Mouse (Mus musculus) kidney, postnatal 36 days (tissue): ENCODE results near the gene Gtf3c2.

Source experiments
- DNase-seq, 2 experiments: peaks; one replicate each; pipeline ENCODE4 v3.0.0; 2021 to 2022; ENCODE audit warnings: mixed read lengths in 2 of 2

The Gtf3c2 gene

GRCm38 (mm10) chr5:31197072-31197471, 17.1 kb upstream of the Gtf3c2 start:
- no peak for DNase-seq

GRCm38 (mm10) chr5:31196207-31196606, 16.3 kb upstream of the Gtf3c2 start:
- no peak for DNase-seq

- no peak for DNase-seq
These were observed 15.7 kb upstream of the Gtf3c2 start for GRCm38 (mm10) chr5:31195671-31196070.

- no peak for DNase-seq
These were observed 14.8 kb upstream of the Gtf3c2 start for GRCm38 (mm10) chr5:31194486-31195485.

- no peak for DNase-seq
These were observed 13.8 kb upstream of the Gtf3c2 start for GRCm38 (mm10) chr5:31193631-31194281.

- peak; percentile 99 to 100 for DNase-seq
These were observed 13.1 kb upstream of the Gtf3c2 start, which contains the start of the genes Snx17 and Eif2b4 for GRCm38 (mm10) chr5:31192939-31193630. Gene Snx17 (plus strand): TSS chr5:31193227. Gene Eif2b4 (minus strand): TSS chr5:31193430.

GRCm38 (mm10) chr5:31192045-31192938, 12.3 kb upstream of the Gtf3c2 start:
- peak; percentile 82 to 86 for DNase-seq

- no peak for DNase-seq
These were observed 10.3 kb upstream of the Gtf3c2 start for GRCm38 (mm10) chr5:31190201-31190600.

- DNase-seq: no peak
These were observed 8.4 kb upstream of the Gtf3c2 start for GRCm38 (mm10) chr5:31188223-31188840.

GRCm38 (mm10) chr5:31183678-31184077, 3.7 kb upstream of the Gtf3c2 start:
- DNase-seq: no peak

GRCm38 (mm10) chr5:31181183-31181770, 1.3 kb upstream of the Gtf3c2 start:
- no peak for DNase-seq

GRCm38 (mm10) chr5:31179301-31179765, 611 bp downstream of the Gtf3c2 start:
- DNase-seq: peak; percentile 40 to 60

GRCm38 (mm10) chr5:31168630-31169029, 11.3 kb downstream of the Gtf3c2 start:
- no peak for DNase-seq

- DNase-seq: no peak
These were observed 15.1 kb downstream of the Gtf3c2 start for GRCm38 (mm10) chr5:31164878-31165277.

GRCm38 (mm10) chr5:31162462-31162861, 17.5 kb downstream of the Gtf3c2 start:
- no peak for DNase-seq

- peak; percentile 91 to 93 for DNase-seq
These were observed 25.8 kb downstream of the Gtf3c2 start, which contains the start of gene Mpv17 for GRCm38 (mm10) chr5:31154152-31154553. Gene Mpv17 (minus strand): TSS chr5:31154251.

GRCm38 (mm10) chr5:31153516-31154151, 26.3 kb downstream of the Gtf3c2 start:
- peak; percentile 9 to 29 for DNase-seq

GRCm38 (mm10) chr5:31151746-31152145, 28.2 kb downstream of the Gtf3c2 start:
- DNase-seq: no peak

GRCm38 (mm10) chr5:31149781-31150180, 30.2 kb downstream of the Gtf3c2 start:
- no peak for DNase-seq

- peak in 1 of 2 experiments; percentile 54 for DNase-seq
These were observed 40.9 kb downstream of the Gtf3c2 start for GRCm38 (mm10) chr5:31138968-31139425.
